Mouse (Mus musculus) midbrain, postnatal 0 days (tissue): ENCODE measurements around the gene Cyp1a2. TPM values are rescaled to one million over a fixed set of nuclear protein-coding genes. Genes with fewer than 3 reads are reported as not detected.

Source experiments
- ATAC-seq: fragments of 200-750 bp; cut with Nextera tagmentation; 2 replicates; pipeline ENCODE4 v1.8.0; 2017; ENCODE audit warnings: moderate number of reproducible peaks, mild to moderate bottlenecking, moderate TSS enrichment, moderate library complexity; ENCODE audit not compliant: low FRiP score
- DNase-seq: peaks from one replicate; pipeline ENCODE4 v3.0.0-alpha.2; 2015; ENCODE audit warnings: low spot score
- H3K27ac ChIP-seq: fragments of 300-500 bp; sonication (generic); 2 replicates; pipeline ENCODE4 v1.5.1; 2014; ENCODE audit warnings: low read depth, mild to moderate bottlenecking, low read length, mixed read lengths
- H3K27me3 ChIP-seq: fragments of 300-500 bp; sonication (generic); 2 replicates; pipeline ENCODE4 v1.6.1; 2014; ENCODE audit warnings: low read length, control low read depth, mixed read lengths; ENCODE audit not compliant: insufficient read depth
- H3K36me3 ChIP-seq: fragments of 300-500 bp; sonication (generic); 2 replicates; pipeline ENCODE4 v1.6.1; 2014; ENCODE audit warnings: low read length, control low read depth, mixed read lengths; ENCODE audit not compliant: insufficient read depth
- H3K4me1 ChIP-seq: fragments of 300-500 bp; sonication (generic); 2 replicates; pipeline ENCODE4 v1.6.1; 2014; ENCODE audit warnings: mild to moderate bottlenecking, control low read depth, antibody characterized with exemption, low read length, mixed read lengths; ENCODE audit not compliant: insufficient read depth
- H3K4me2 ChIP-seq: fragments of 300-500 bp; sonication (generic); 2 replicates; pipeline ENCODE4 v1.6.1; 2014; ENCODE audit warnings: low read depth, mild to moderate bottlenecking, low read length, mixed read lengths; ENCODE audit not compliant: poor library complexity, severe bottlenecking
- H3K4me3 ChIP-seq: fragments of 300-500 bp; sonication (generic); 2 replicates; pipeline ENCODE4 v1.5.1; 2014; ENCODE audit warnings: low read depth, mild to moderate bottlenecking, low read length, moderate library complexity
- H3K9ac ChIP-seq: fragments of 300-500 bp; sonication (generic); replicated peaks from 2 replicates; pipeline ENCODE4 v1.6.1; 2014; ENCODE audit warnings: mild to moderate bottlenecking, low read length, moderate library complexity, mixed read lengths; ENCODE audit not compliant: poor library complexity, severe bottlenecking
- H3K9me3 ChIP-seq: fragments of 300-500 bp; sonication (generic); 2 replicates; pipeline ENCODE4 v1.6.1; 2016; ENCODE audit warnings: low read length, control low read depth
- CTCF ChIP-seq: IDR thresholded peaks from 2 replicates; pipeline ENCODE4 v1.5.1; 2016; ENCODE audit warnings: antibody characterized with exemption, mild to moderate bottlenecking
- WGBS: fragments of 180-500 bp; shearing (Covaris S2); extraction: QIAGEN DNeasy Blood & Tissue Kit; methylation state at CpG from one replicate; pipeline ENCODE4 v1.1.7; 2014; 5-methylcytosine and 5-hydroxymethylcytosine counted together
- polyA plus RNA-seq: library from polyadenylated mRNA; unstranded; fragments of >200 nt; fragmentation: Nextera tagmentation; extraction: Ambion mirVana; gene quantifications from 2 replicates; pipeline ENCODE4 v1.2.1, GENCODE M21; 2015
- total RNA-seq: library from RNA; depleted of rRNA; stranded (reverse); fragments of >200 nt; gene quantifications from 2 replicates; pipeline ENCODE4 v1.2.3, GENCODE M21; 2014; rRNA removed

The Cyp1a2 gene
- total RNA-seq (not detected in 2 replicates), polyA plus RNA-seq (not detected in 2 replicates)

DNA sequence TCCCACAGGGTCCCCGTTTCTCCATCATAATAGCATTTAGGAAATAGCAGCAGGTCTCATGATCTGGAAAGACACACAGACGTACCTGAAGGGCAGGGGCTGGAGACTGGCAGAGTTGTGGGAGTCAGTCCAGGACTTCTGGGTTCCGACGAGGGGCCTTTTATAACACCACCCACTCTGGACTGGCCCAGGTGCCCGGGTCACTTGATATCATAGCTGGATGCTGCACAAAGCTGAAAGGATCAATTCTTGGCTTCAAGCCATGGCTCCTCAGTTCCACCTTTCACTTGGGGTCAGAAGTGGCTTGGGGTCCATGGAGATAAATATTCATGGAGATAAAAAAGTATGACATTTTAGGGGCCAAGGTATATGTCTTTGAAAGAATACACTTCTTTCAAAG lies at the start of gene Cyp1a2:
Cyp1a2 (minus strand) TSS at position 184 of the 400 bp plus-strand sequence.
- H3K27ac ChIP-seq, result no peak within 1 kb of the TSS
- no peaks in the 10 kb centered on the region for H3K36me3 ChIP-seq
- no peak within 1 kb of the TSS for H3K4me2 ChIP-seq
- DNase-seq (no peak), ATAC-seq (no peak)
- no peak within 1 kb of the TSS for H3K9ac ChIP-seq
- no peak for TF ChIP-seq CTCF
- no peak within 1 kb of the TSS for H3K4me3 ChIP-seq
- H3K9me3 ChIP-seq, result no peaks in the 10 kb centered on the region
- H3K4me1 ChIP-seq, result no peaks in the 10 kb centered on the region
- no peaks in the 10 kb centered on the region for H3K27me3 ChIP-seq
- WGBS, result 80% methylated on average over 5 of the region's 5 CpGs

DNA sequence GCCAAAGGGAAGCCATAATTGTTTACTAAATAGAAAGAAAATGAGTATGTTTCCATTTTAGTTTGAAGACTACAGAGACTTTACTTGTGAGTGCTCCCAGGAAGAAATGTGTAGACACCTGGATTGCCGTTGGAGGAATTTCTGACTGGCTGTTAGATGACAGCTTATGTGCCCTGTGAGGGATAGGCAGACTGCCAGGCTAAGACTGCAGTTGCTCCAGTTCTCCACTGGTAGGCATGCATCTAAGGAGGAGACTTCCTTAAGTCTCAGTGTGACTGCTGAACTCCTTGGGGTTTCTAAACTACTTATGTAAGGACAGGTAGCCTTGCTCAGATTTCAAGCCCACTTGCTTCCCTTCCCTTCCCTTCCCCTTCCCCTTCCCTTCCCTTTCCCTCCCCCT lies 44.8 kb upstream of the Cyp1a2 start:
- 96% methylated on average over 1 of the region's 1 CpGs for WGBS
- 0 out of 2 replicates have a peak, but pooled peaks have one; percentile 10 for TF ChIP-seq CTCF
- no peak for ATAC-seq
- no peaks in the 10 kb centered on the region for H3K9me3 ChIP-seq
- no peak for DNase-seq
- no peak overlapping the region for H3K4me2 ChIP-seq
- H3K4me3 ChIP-seq, result no peak overlapping the region
- no peak overlapping the region for H3K9ac ChIP-seq
- H3K36me3 ChIP-seq, result peaks cover 8% of the 10 kb centered on the region; the same call in 1 of the 2 replicates
- H3K27ac ChIP-seq, result no peak overlapping the region
- no peaks in the 10 kb centered on the region for H3K27me3 ChIP-seq
- no peaks in the 10 kb centered on the region for H3K4me1 ChIP-seq

DNA sequence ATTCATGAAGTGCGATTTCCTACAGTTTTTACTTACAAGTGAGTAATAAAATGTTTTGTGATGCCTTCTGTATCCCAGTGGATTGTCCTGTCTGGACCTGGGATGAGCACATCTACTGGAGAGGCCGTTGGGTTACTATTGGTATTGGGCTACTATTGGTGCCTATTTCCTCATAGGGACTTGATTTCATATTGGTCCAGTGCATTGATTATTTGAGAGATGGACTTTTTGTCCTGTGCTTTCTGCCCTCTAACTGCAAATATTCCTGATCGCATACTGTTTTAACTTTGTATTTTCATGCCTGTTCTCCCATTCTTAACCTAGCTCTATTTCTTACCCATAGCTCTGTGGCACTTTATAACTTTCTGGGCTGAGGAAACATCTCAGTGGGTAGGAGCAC lies 41.2 kb upstream of the Cyp1a2 start:
- Histone ChIP-seq H3K4me2 (no peak overlapping the region), H3K27me3 (no peaks in the 10 kb centered on the region), H3K9me3 (no peaks in the 10 kb centered on the region), H3K4me3 (no peak overlapping the region), H3K9ac (no peak overlapping the region), H3K4me1 (no peaks in the 10 kb centered on the region), H3K27ac (no peak overlapping the region), H3K36me3 (peaks cover 8% of the 10 kb centered on the region; the same call in 1 of the 2 replicates)
- TF ChIP-seq CTCF, result no peak
- 97% methylated on average over 3 of the region's 3 CpGs for WGBS
- ATAC-seq (no peak), DNase-seq (no peak)

DNA sequence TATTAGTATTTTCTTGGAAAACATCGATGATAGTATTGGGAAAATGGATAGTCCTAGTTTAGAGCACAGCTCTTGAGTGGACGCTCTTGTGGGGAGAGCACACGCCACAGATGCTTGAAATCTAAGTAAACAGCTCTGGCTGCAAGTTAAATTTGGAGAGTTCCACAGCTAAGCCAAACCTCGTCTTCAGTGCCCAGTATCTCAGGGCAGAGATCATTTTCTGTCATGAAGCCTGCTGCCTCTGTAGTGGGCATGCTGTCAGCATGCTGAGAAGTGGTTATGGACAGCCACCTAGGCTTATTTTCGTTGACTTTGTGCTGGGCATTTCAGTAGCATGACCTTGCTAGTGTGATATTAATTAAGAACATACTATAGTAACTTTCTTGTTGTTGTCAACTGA lies 40.3 kb upstream of the Cyp1a2 start:
- no peaks in the 10 kb centered on the region for H3K27me3 ChIP-seq
- H3K36me3 ChIP-seq, result peaks cover 8% of the 10 kb centered on the region; the same call in 1 of the 2 replicates
- H3K4me1 ChIP-seq, result no peaks in the 10 kb centered on the region
- H3K9me3 ChIP-seq, result no peaks in the 10 kb centered on the region
- WGBS, result 82% methylated on average over 5 of the region's 5 CpGs
- no peak for ATAC-seq
- H3K4me3 ChIP-seq, result no peak overlapping the region
- no peak for TF ChIP-seq CTCF
- no peak for DNase-seq
- H3K9ac ChIP-seq, result no peak overlapping the region
- H3K27ac ChIP-seq, result 0 out of 2 replicates have a peak overlapping the region, but pooled peaks have one; percentile 34
- H3K4me2 ChIP-seq, result no peak overlapping the region

- Histone ChIP-seq H3K4me1 (no peaks in the 10 kb centered on the region), H3K36me3 (peaks cover 11% of the 10 kb centered on the region), H3K4me2 (no peak overlapping the region), H3K9me3 (no peaks in the 10 kb centered on the region), H3K4me3 (no peak overlapping the region), H3K27ac (0 out of 2 replicates have a peak overlapping the region, but pooled peaks have one; percentile 34), H3K27me3 (no peaks in the 10 kb centered on the region), H3K9ac (no peak overlapping the region)
- WGBS, result 63% methylated on average over 5 of the region's 5 CpGs
- ATAC-seq, result no peak
- TF ChIP-seq CTCF, result no peak
- DNase-seq, result peak; percentile 72
These were observed 39.8 kb upstream of the Cyp1a2 start for GRCm38 (mm10) chr9:57723315-57723715.

- DNase-seq, result no peak
- no peaks in the 10 kb centered on the region for H3K4me1 ChIP-seq
- peaks cover 15% of the 10 kb centered on the region for H3K36me3 ChIP-seq
- H3K27me3 ChIP-seq, result no peaks in the 10 kb centered on the region
- H3K9ac ChIP-seq, result no peak overlapping the region
- no peaks in the 10 kb centered on the region for H3K9me3 ChIP-seq
- no peak overlapping the region for H3K4me3 ChIP-seq
- H3K27ac ChIP-seq, result no peak overlapping the region
- no peak for ATAC-seq
- no peak overlapping the region for H3K4me2 ChIP-seq
- TF ChIP-seq CTCF, result no peak
- WGBS, result 86% methylated on average over 1 of the region's 1 CpGs
These were observed 38.9 kb upstream of the Cyp1a2 start for GRCm38 (mm10) chr9:57722371-57722770.
